Mouse (Mus musculus) gastrocnemius, postnatal 36 days (tissue): ENCODE data around the gene Dcbld2. TPM values are rescaled to one million over a fixed set of nuclear protein-coding genes. Genes with fewer than 3 reads are reported as not detected.
A peak's percentile ranks its signal among the peaks of the same experiment; 100 is the strongest.

Experiments used
- DNase-seq, 2 experiments: peaks; one replicate each; pipeline ENCODE4 v3.0.0; 2022
- intact Hi-C: fragments of 180-260 bp; cut with DNase I; formaldehyde crosslinking; loops from one replicate; pipeline ENCODE4 v1.15.1; 2025
- total RNA-seq, 2 experiments: library from RNA; stranded (reverse); gene quantifications; 2 replicates each; pipeline ENCODE4 v1.2.3; 2021

Dcbld2 gene
- total RNA-seq, 2 experiments from 2014 or later: 4.0 to 5.7 TPM

DNA sequence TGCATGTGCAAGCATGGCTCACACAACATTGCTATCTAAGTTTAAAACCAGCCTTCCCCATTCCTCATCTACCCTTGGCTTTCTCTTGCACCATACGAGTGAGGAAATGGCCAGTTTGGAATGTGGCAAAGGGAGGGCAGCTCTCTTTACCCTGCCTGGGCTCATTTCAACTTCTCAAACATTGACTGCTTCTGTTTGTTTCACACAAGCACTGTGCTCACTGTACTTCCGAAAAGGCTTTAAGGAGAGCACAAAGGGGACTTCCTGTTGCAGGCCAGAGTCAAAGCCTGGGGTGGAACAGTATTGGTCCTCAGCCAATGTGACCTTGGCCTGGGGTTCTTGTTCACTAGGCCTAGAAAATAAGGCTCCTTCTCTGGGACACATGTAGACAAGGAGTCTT lies 68.1 kb downstream of the Dcbld2 start:
- intact Hi-C loops: no loop called here
- DNase-seq: no peak

- intact Hi-C loops: no loop called here
- DNase-seq: no peak
Observed at GRCm38 (mm10) chr16:58479898-58480448, 71.7 kb downstream of the Dcbld2 start.

GRCm38 (mm10) chr16:58481219-58481905 lies 73.1 kb downstream of the Dcbld2 start:
- DNase-seq: no peak
- intact Hi-C loops: no loop called here

GRCm38 (mm10) chr16:58481906-58482270 lies 73.6 kb downstream of the Dcbld2 start:
- no peak for DNase-seq
- intact Hi-C loops: no loop called here

GRCm38 (mm10) chr16:58482296-58482695 lies 74.1 kb downstream of the Dcbld2 start:
- DNase-seq: no peak
- intact Hi-C loops: no loop called here

DNA sequence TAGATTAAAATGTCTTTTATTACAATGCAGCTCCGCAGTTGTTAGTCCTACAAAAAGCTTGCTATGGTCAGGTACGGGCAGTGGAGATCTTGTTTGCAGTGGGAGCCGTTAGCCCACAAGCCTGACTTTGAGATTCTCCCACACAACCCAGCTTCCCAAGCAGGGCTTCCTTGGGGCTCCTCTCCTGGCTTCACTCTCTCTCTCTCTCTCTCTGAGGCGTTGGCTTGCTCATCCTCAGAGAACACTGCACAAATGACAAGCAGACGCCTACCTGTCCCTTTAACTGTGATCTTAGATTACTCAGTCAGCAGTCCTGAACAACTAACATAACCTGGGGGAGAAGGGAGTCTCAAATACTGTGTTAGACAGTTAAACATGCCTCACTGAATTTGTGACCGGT lies 79.6 kb downstream of the Dcbld2 start:
- DNase-seq: no peak
- intact Hi-C loops: loop anchor here (5.0 kb wide), 1 partner anchor 34 kb away; the partner anchor contains the start of gene St3gal6

DNA sequence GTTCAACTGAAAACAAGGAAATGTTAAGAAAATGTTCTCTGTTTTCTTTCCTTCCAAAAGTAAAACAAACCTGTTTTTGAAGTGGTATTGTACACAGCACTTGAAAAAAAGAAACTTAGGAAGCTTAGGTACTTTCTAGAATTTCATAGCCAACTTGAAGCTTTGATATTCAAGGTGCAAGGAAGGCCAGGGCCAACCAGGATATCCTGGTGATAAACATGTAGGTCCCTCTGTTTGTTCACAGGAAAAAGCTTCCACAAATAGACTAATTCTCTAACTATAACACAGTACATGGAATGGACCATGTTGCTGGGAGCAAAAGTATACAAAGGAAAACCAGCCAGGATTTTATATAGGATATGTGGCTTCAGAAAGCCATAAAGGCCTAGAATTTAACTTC lies 88.5 kb downstream of the Dcbld2 start:
- intact Hi-C loops: no loop called here
- DNase-seq: no peak

DNA sequence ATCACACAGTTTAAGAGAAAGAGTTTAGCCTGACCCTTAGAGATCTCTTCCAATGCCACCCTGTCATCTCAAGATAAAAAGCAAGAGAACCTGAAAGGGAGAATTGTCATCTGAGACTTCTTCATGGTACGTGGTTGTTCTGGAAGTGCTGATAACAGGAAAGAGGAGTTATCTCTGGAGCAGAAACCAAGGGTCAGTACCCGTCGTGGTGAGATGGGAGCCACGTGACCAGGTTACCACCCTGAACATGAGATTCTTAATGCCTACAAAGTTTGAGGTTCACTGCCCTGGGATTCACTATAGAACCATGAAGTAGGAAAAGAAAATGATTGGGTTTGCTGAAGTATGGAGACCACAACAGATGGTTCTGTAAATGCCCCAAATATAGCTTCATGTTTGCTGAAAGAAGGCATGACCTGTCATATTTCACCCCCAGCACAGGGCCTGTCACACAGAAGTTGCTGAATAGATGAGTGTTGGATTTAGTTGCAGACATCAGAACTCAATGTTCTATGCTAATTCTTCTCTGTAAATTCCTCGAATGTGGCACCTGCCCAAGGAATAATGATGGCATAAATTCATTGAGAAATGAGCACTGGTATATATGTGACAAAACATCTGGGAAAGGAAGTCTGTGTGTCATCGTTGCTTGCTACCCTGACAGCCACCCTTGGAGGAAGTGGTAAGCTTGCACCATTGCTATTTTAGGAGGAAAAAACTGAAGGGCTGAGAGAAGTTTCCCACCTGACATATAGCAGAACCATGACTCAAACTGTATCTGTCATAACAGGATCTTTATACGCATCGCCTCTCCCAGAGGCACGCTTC lies 89.9 kb downstream of the Dcbld2 start:
- DNase-seq: no peak
- intact Hi-C loops: no loop called here

DNA sequence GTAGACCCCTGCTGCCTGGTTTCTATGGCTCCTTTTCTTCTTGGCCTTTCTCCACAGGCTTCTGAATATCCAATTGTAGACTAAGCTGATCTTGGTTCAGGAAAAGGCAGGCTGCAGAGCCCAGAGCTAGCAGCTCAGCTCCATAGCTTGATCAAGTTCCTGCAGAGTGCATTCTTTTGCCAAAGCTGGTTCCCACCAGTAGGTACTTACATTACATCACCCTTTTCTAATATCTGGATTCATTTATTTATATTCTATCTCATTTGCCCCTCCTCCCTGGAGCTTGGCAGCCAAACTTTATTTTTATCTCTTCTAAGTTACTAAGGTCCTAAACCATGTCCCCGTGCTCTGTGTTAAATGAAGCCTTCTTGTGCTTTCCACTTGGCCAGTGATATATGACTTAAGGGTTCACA lies 90.9 kb downstream of the Dcbld2 start:
- intact Hi-C loops: no loop called here
- DNase-seq: no peak

DNA sequence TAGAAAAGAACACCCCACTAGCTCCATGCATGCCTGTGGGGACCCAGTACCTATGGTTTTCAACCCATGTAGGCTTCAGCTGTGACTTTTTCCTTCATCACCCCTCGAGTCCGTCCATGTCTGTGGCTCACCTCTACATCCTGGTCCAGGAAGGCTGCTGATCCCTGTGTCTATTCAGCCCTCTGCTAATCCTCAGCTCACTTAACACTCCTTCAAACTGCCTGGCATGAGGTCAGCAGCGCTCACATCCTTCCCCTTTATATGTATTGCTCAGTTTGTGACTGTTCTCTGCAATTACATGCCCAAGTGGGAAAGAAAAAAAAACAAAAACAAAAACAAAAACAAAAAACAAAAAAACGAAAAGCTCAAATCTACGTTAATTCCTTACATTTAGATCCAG lies 91.4 kb downstream of the Dcbld2 start:
- intact Hi-C loops: no loop called here
- DNase-seq: no peak

- DNase-seq: no peak
- intact Hi-C loops: no loop called here
Observed at GRCm38 (mm10) chr16:58501760-58502301, 93.6 kb downstream of the Dcbld2 start.

- no peak for DNase-seq
- intact Hi-C loops: no loop called here
Observed at GRCm38 (mm10) chr16:58502566-58502965, 94.3 kb downstream of the Dcbld2 start.

DNA sequence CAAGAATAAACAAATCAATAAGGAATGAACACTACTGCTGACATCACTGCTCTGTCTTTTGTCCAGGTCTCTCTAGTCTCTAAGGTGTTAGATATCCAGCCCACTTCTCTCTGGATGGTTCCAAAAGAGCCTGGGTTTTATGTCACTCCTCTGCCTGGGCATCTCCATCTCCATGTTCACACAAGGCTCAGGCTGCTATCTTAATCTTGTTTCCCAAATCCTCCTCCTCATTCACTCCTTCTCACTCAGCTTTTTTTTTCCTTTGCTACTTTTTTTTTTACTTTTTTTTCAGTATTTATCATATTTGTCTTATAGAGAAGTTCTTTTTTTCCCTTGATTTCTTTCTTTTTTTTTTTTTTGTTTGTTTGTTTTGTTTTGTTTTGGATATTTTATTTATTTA lies 96.7 kb downstream of the Dcbld2 start:
- intact Hi-C loops: no loop called here
- no peak for DNase-seq

- intact Hi-C loops: loop anchor here (10.0 kb wide), 1 partner anchor 47 kb away; no protein-coding TSS in a partner anchor
- DNase-seq: no peak
Observed at GRCm38 (mm10) chr16:58512181-58512761, 104.0 kb downstream of the Dcbld2 start.

DNA sequence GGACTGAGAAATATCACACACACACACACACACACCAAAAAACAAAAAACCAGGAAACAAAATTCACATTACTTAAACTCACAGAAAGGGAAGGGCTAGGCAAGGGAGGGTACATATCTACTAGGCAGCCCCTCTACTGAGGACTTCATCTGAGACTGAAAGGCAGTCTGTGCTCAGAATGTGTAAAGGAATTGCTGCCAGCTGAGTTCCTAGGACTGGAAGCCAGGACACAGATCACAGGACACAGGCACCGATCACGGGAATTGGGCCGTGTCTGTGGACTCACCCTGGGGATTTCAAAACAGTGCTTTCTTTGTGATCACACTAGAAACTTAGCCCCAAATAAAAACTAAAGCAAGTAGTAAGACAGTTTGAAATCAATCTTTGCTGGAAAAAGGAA lies 104.6 kb downstream of the Dcbld2 start:
- intact Hi-C loops: loop anchor here (10.0 kb wide), 1 partner anchor 48 kb away; no protein-coding TSS in a partner anchor
- DNase-seq: peak in 1 of 2 experiments; percentile 24

GRCm38 (mm10) chr16:58513755-58514154 lies 105.5 kb downstream of the Dcbld2 start:
- no peak for DNase-seq
- intact Hi-C loops: loop anchor here (10.0 kb wide), 1 partner anchor 49 kb away; no protein-coding TSS in a partner anchor

GRCm38 (mm10) chr16:58514565-58514964 lies 106.3 kb downstream of the Dcbld2 start:
- DNase-seq: peak in 1 of 2 experiments; percentile 18
- intact Hi-C loops: loop anchor here (10.0 kb wide), 1 partner anchor 50 kb away; no protein-coding TSS in a partner anchor

DNA sequence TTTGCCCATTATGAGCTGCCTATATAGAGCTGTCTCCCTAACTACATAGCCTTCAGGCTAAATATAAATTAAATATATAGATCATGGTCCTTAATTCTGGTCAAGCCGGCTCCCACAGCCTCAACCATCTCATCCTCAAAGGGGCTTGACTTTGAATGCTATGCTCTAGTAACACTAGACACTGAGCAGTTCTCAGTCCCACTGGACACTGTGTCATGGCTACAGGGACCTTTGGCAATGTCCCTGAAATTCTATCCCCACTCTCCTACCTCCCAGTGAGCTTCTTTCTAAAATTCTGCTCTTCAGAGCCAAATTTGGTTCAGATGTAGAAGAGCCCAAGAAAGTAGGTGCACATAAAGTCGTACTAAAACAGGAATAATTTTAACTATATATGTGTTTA lies 107.9 kb downstream of the Dcbld2 start:
- DNase-seq: peak in 1 of 2 experiments; percentile 10
- intact Hi-C loops: loop anchor here (10.0 kb wide), 1 partner anchor 51 kb away; no protein-coding TSS in a partner anchor

DNA sequence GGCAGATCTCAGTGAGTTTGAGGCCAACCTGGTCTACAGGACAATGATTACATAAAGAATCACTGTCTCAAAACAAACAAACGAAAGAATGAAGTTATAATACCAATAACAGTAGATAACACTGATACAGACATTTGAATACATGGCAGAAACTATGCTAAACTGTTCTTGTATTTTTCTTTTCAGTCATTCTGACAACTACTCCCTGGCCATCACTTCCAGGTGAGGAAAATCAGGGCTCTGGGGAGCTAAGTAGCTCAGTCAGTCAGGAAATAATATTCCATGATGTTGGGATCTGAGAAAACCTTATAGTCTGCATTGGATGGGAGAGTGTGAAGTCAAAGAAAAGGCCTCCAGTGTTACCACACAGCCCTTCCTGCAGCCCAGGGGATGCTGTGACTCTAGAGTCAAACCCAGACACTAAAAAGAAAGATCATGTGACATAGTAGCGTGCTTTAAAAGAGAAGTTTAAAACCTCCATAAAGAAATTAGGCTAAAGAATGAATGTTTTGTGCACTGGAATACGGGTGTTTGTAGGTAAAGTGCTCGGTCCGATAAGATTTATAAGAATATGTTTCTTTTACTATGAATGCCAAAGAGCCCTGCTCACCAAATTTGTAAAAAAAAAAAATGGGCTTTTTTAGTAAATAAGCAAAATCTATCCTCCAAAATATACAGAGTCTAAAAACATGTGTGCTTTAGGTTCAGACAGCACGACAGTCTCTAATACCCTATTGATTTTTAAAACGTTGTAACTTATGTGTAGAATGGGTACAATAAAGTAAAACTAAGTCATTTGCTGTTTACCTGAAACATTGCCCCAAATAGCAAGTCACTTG lies 108.9 kb downstream of the Dcbld2 start:
- DNase-seq: no peak
- intact Hi-C loops: loop anchor here (10.0 kb wide), 1 partner anchor 52 kb away; no protein-coding TSS in a partner anchor
